Mouse (Mus musculus): ENCODE results near the gene Atp5j2.

- TF ChIP-seq CTCF (IDR thresholded peaks at IDR 0.05) (peak; percentile 66), EP300 (IDR thresholded peaks at IDR 0.05; ENCODE audit: insufficient read depth, low read depth, low read length) (no peak)
Observed at GRCm38 (mm10) chr5:145234636-145235035, 42.8 kb upstream of the Atp5j2 start.
